Mouse (Mus musculus) ES-Bruce4 (cell line): ENCODE measurements at regions not wholly inside any gene's neighbourhood (a gene's known extent, or its start where the extent isn't known, plus 50 kb on each side); places are given as distances from the start of the nearest gene placed in this dataset.
"Not testable (repeated sequence)": the region's sequence is repeated elsewhere in the genome, so short reads cannot be mapped to it uniquely, and the experiment has no call there.

Experiments used
- H3K27ac ChIP-seq: 2 replicates; pipeline ENCODE4 v1.5.1; 2012; ENCODE audit warnings: low read length, inconsistent platforms; ENCODE audit not compliant: insufficient read depth
- H3K27me3 ChIP-seq: 2 replicates; pipeline ENCODE4 v1.6.1; 2012; ENCODE audit warnings: mild to moderate bottlenecking, low read length, inconsistent platforms; ENCODE audit not compliant: control insufficient read depth, poor library complexity, insufficient read depth, severe bottlenecking
- H3K36me3 ChIP-seq: 2 replicates; pipeline ENCODE4 v1.6.1; 2012; ENCODE audit warnings: inconsistent platforms, mild to moderate bottlenecking, low read length, moderate library complexity; ENCODE audit not compliant: control insufficient read depth, poor library complexity, insufficient read depth, severe bottlenecking
- H3K4me1 ChIP-seq: one replicate; pipeline ENCODE4 v1.8.1; 2011; ENCODE audit warnings: low read length; ENCODE audit not compliant: control insufficient read depth, insufficient read depth
- H3K4me3 ChIP-seq: 2 replicates; pipeline ENCODE4 v1.5.1; 2011; ENCODE audit warnings: low read depth, mild to moderate bottlenecking, low read length
- H3K9ac ChIP-seq: 2 replicates; pipeline ENCODE4 v1.6.1; 2012; ENCODE audit warnings: low read depth, mild to moderate bottlenecking, inconsistent platforms; ENCODE audit not compliant: poor library complexity, severe bottlenecking
- H3K9me3 ChIP-seq: replicated peaks from 2 replicates; pipeline ENCODE4 v1.6.1; 2012; ENCODE audit warnings: mild to moderate bottlenecking, low read length, inconsistent platforms; ENCODE audit not compliant: control insufficient read depth, poor library complexity, insufficient read depth, severe bottlenecking
- CTCF ChIP-seq: IDR thresholded peaks from one replicate; pipeline ENCODE4 v1.8.1; 2011; ENCODE audit warnings: low read depth, low read length
- EP300 ChIP-seq: IDR thresholded peaks from 2 replicates; pipeline ENCODE4 v1.6.1; 2011; ENCODE audit warnings: low read depth, low read length; ENCODE audit not compliant: insufficient read depth
- POLR2A ChIP-seq: IDR thresholded peaks from one replicate; pipeline ENCODE4 v1.8.1; 2011; ENCODE audit warnings: low read length; ENCODE audit not compliant: insufficient read depth

GRCm38 (mm10) chr11:23079936-23080794 lies 72.8 kb downstream of the Fam161a start:
- TF ChIP-seq EP300 (peak; percentile 98), CTCF (no peak)
- Histone ChIP-seq H3K4me3 (no peak overlapping the region), H3K27me3 (no peaks in the 10 kb centered on the region), H3K4me1 (peaks cover 2% of the 10 kb centered on the region), H3K9me3 (no peaks in the 10 kb centered on the region), H3K36me3 (no peaks in the 10 kb centered on the region), H3K27ac (peak overlapping the region; percentile 85), H3K9ac (peak overlapping the region; percentile 20; the same call in 1 of the 2 replicates)

DNA sequence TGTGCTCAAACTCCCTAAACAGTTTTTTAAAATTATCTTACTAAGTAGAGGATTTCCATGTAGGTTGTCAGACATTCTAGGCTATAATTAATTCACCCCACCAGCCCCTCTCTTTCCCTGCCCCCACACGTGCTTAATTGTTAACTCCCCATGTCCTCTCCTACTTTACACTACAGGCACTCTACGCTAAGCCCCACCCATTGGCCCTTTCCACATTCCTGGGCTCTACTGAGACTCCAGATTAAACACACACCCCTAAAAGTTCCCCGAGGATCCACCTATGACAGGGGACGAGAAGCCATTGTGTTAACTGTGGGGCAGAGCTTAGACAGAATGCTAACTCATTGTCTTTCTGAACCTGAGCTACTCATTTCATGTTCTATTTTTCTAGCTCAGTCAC lies 74.3 kb downstream of the Fam161a start:
- H3K27me3 ChIP-seq = no peaks in the 10 kb centered on the region
- no peak overlapping the region for H3K4me3 ChIP-seq
- H3K36me3 ChIP-seq = no peaks in the 10 kb centered on the region
- peaks cover 2% of the 10 kb centered on the region for H3K4me1 ChIP-seq
- H3K27ac ChIP-seq = peak overlapping the region; percentile 71
- TF ChIP-seq POLR2A = no peak
- no peak for TF ChIP-seq EP300
- TF ChIP-seq CTCF = no peak
- no peaks in the 10 kb centered on the region for H3K9me3 ChIP-seq
- 0 out of 2 replicates have a peak overlapping the region, but pooled peaks have one; percentile 20 for H3K9ac ChIP-seq

- not testable (repeated sequence) for H3K4me1 ChIP-seq, H3K4me3 ChIP-seq, H3K36me3 ChIP-seq, H3K9me3 ChIP-seq, H3K27me3 ChIP-seq, H3K9ac ChIP-seq, H3K27ac ChIP-seq
Measured at GRCm38 (mm10) chr11:23083811-23084210, 76.5 kb downstream of the Fam161a start.

DNA sequence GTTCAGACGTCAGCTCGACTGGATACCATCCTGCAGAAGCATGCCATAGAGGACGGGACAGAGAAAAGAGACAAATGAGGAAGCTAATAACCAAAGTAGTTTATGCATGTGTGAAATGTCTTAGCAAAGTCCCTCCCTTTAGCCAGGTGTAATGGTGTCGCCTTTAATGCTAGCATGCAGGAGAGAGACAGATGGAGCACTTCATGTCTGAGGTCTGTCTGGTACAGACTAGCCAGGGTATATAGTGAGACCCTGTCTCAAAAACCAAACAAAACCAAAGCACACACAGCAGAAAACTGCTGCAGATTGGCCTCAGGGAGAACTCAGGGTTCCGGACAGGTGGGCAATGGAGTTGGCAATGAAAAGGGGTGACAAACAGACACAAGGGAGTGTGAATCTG lies 88.0 kb downstream of the Fam161a start:
- H3K4me1 ChIP-seq = peaks cover 5% of the 10 kb centered on the region
- TF ChIP-seq CTCF = no peak
- 0 out of 2 replicates have a peak, but pooled peaks have one; percentile 30 for TF ChIP-seq EP300

DNA sequence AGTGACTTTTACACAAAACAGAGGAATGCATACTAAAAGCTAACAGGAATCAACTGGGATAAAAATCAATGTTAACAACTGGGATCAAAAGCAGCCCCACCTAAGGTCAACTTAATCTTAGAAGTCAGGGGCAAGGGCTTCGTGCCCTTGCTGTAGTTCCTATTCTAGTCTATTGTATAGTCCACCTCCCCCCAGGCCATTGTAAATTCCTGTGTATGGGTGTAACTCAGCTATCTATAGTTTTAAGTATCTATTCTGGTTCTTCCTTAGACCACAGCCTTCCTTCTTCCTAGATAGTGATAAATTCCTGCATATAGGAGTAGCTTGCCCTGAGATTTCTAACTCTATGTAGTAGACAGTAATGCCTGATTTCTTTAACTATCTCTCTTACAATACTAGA lies 88.4 kb downstream of the Fam161a start:
- H3K27ac ChIP-seq = peak overlapping the region; percentile 98
- not testable (repeated sequence) for H3K27me3 ChIP-seq, H3K9ac ChIP-seq, H3K36me3 ChIP-seq, H3K4me1 ChIP-seq, H3K4me3 ChIP-seq
- H3K9me3 ChIP-seq = peaks cover 10% of the 10 kb centered on the region

More for the DNA sequence above, 88.0 kb downstream of the Fam161a start:
- Histone ChIP-seq H3K4me3 (no peak overlapping the region), H3K9me3 (peaks cover 10% of the 10 kb centered on the region), H3K27ac (peak overlapping the region; percentile 98), H3K36me3 (no peaks in the 10 kb centered on the region), H3K27me3 (no peaks in the 10 kb centered on the region), H3K9ac (no peak overlapping the region; the same call in 1 of the 2 replicates)

- Histone ChIP-seq H3K9me3 (peaks cover 10% of the 10 kb centered on the region), H3K4me1 (peaks cover 5% of the 10 kb centered on the region), H3K36me3 (no peaks in the 10 kb centered on the region), H3K27me3 (no peaks in the 10 kb centered on the region), H3K4me3 (no peak overlapping the region), H3K27ac (peak overlapping the region; percentile 97), H3K9ac (peak overlapping the region; percentile 69; the same call in 1 of the 2 replicates)
- TF ChIP-seq EP300 (no peak), POLR2A (no peak), CTCF (no peak)
Measured at GRCm38 (mm10) chr11:23096451-23097222, 89.3 kb downstream of the Fam161a start.
